Comparison of ENCODE assay signal across 8 mouse cellular contexts in the genomic region with DNA sequence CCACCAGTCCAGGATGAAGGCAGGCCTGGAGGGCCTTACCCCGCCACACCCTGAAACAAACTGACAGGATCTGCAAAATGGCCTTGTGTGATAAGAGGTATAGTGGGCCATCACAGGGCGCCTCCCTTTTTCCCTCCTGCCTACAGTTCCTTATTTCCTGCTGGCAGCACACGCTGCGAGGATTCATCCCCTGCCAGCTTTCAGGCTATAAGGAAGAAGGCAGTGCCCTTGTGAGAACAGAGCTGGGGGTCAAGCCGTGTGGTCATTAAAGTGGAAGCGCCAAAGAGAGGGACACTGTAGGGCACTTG. TPM values are rescaled to one million over a fixed set of nuclear protein-coding genes. Genes with fewer than 3 reads are reported as not detected.
DNase-seq lines count a peak whose midpoint lies in the region; ATAC-seq and TF ChIP-seq lines count a peak whose summit lies in the region.

No protein-coding gene starts in this region.

- no peak for TF ChIP-seq POLR2A in liver, adult 2 months (IDR thresholded peaks at IDR 0.05; ENCODE audit: extremely low read depth, insufficient read depth, low read length)

- TF ChIP-seq CTCF in E14TG2a.4 (conservative IDR thresholded peaks at IDR 0.05; ENCODE audit: low read length) = no peak
- no peak for TF ChIP-seq CTCF in liver, adult 2 months (IDR thresholded peaks at IDR 0.05; ENCODE audit: low read depth, low read length)

- H3K4me3 ChIP-seq in heart, embryonic 11.5 days (ENCODE audit: low read depth, low read length) = peak overlapping the region; percentile 92
- peak overlapping the region; percentile 97 for H3K4me3 ChIP-seq in E14TG2a.4 (replicated peaks; ENCODE audit: low read length)
- peak overlapping the region; percentile 95 for H3K4me3 ChIP-seq in liver, adult 2 months (ENCODE audit: insufficient read depth, low read depth, low read length)
- peak overlapping the region; percentile 88 for H3K4me3 ChIP-seq in stomach, embryonic 14.5 days (ENCODE audit: low read depth, low read length)

- H3K9me3 ChIP-seq in heart, embryonic 11.5 days (replicated peaks; ENCODE audit: control insufficient read depth, low read length) = no peaks in the 10 kb centered on the region
- H3K9me3 ChIP-seq in E14TG2a.4 (ENCODE audit: low read length) = no peaks in the 10 kb centered on the region
- H3K9me3 ChIP-seq in stomach, embryonic 14.5 days (ENCODE audit: control insufficient read depth, low read depth, low read length) = no peaks in the 10 kb centered on the region

- H3K4me1 ChIP-seq in heart, embryonic 11.5 days (ENCODE audit: control insufficient read depth, insufficient read depth, low read length) = peaks cover 32% of the 10 kb centered on the region
- H3K4me1 ChIP-seq in E14TG2a.4 (replicated peaks; ENCODE audit: low read depth, low read length) = peaks cover 47% of the 10 kb centered on the region
- peaks cover 22% of the 10 kb centered on the region for H3K4me1 ChIP-seq in liver, adult 2 months (ENCODE audit: control insufficient read depth, insufficient read depth, low read length)
- H3K4me1 ChIP-seq in stomach, embryonic 14.5 days (ENCODE audit: control insufficient read depth, insufficient read depth, low read length) = peaks cover 23% of the 10 kb centered on the region

- DNase-seq in heart, postnatal 4 days = no peak
- DNase-seq in liver, adult 2 months (ENCODE audit: extremely low read depth, low read depth, low spot score) = no peak
- DNase-seq in cerebellum, postnatal 36 days = no peak
- DNase-seq in layer of hippocampus, postnatal 36 days = no peak

- WGBS in heart, embryonic 11.5 days (ENCODE audit: insufficient replicate concordance) = 4% methylated on average over 6 of the region's 6 CpGs
- 8% methylated on average over 6 of the region's 6 CpGs for WGBS in liver, adult 2 months
- 10% methylated on average over 6 of the region's 6 CpGs for WGBS in stomach, embryonic 14.5 days

- ATAC-seq in heart, embryonic 11.5 days (replicated peaks; ENCODE audit: insufficient number of reproducible peaks, low FRiP score, low TSS enrichment) = peak; percentile 64
- peak; percentile 70 for ATAC-seq in erythroid progenitor cell, adult 5-6 weeks (replicated peaks; ENCODE audit: low FRiP score, poor library complexity, severe bottlenecking)
- peak; percentile 44; the same call in 1 of the 2 replicates for ATAC-seq in stomach, embryonic 14.5 days (ENCODE audit: insufficient number of reproducible peaks, insufficient read depth, low FRiP score, low read depth)

- H3K4me2 ChIP-seq in heart, embryonic 11.5 days = peak overlapping the region; percentile 81
- H3K4me2 ChIP-seq in stomach, embryonic 14.5 days (replicated peaks; ENCODE audit: low read depth, low read length) = peak overlapping the region; percentile 86

- no peaks in the 10 kb centered on the region for H3K27me3 ChIP-seq in heart, embryonic 11.5 days (ENCODE audit: control insufficient read depth, insufficient read depth, low read length)
- H3K27me3 ChIP-seq in E14TG2a.4 (ENCODE audit: insufficient read depth, low read length) = peaks cover 13% of the 10 kb centered on the region; the same call in 1 of the 2 replicates
- H3K27me3 ChIP-seq in liver, adult 2 months (ENCODE audit: control insufficient read depth, insufficient read depth, low read length) = no peaks in the 10 kb centered on the region
- H3K27me3 ChIP-seq in stomach, embryonic 14.5 days (ENCODE audit: control insufficient read depth, insufficient read depth, low read length) = no peaks in the 10 kb centered on the region

- peak overlapping the region; percentile 95 for H3K9ac ChIP-seq in heart, embryonic 11.5 days (ENCODE audit: low read depth, low read length)
- peak overlapping the region; percentile 93 for H3K9ac ChIP-seq in liver, adult 2 months (ENCODE audit: low read depth, low read length)
- peak overlapping the region; percentile 89 for H3K9ac ChIP-seq in stomach, embryonic 14.5 days (replicated peaks; ENCODE audit: low read depth, low read length)

- H3K36me3 ChIP-seq in heart, embryonic 11.5 days (ENCODE audit: control insufficient read depth, insufficient read depth, low read length) = no peaks in the 10 kb centered on the region; the same call in 1 of the 2 replicates
- peaks cover 37% of the 10 kb centered on the region for H3K36me3 ChIP-seq in E14TG2a.4 (ENCODE audit: insufficient read depth, low read length)
- H3K36me3 ChIP-seq in liver, adult 2 months (ENCODE audit: control insufficient read depth, insufficient read depth, low read length) = peaks cover 2% of the 10 kb centered on the region; the same call in 1 of the 2 replicates
- H3K36me3 ChIP-seq in stomach, embryonic 14.5 days (ENCODE audit: control insufficient read depth, insufficient read depth, low read length) = peaks cover 22% of the 10 kb centered on the region

- H3K79me2 ChIP-seq in liver, adult 2 months (ENCODE audit: control insufficient read depth, insufficient read depth, low read length) = peaks cover 38% of the 10 kb centered on the region

- peak overlapping the region; percentile 94 for H3K27ac ChIP-seq in heart, embryonic 11.5 days (ENCODE audit: low read depth, low read length)
- H3K27ac ChIP-seq in liver, adult 2 months (replicated peaks; ENCODE audit: insufficient read depth, low read depth, low read length) = peak overlapping the region; percentile 87
- peak overlapping the region; percentile 96; the same call in 1 of the 2 replicates for H3K27ac ChIP-seq in stomach, embryonic 14.5 days (ENCODE audit: low read length)

RNA-seq across cellular contexts. Expression of a gene that starts 1.1 kb away (rescaled TPM):
- polyA plus RNA-seq in heart, embryonic 11.5 days (2014; fragmentation: Nextera tagmentation; extraction: Ambion mirVana) = 232 and 274 TPM in 2 replicates
- 100 to 1,000 TPM; 264 to 274 TPM for total RNA-seq in heart, postnatal 4 days (2021)
- total RNA-seq in erythroid progenitor cell, adult 5-6 weeks (2015; ENCODE audit: low replicate concordance) = 195 and 222 TPM in 2 replicates
- total RNA-seq in erythroid progenitor cell, adult 5-6 weeks (2017; ENCODE audit: low replicate concordance) = 172 and 302 TPM in 2 replicates
- total RNA-seq in liver, adult 2 months (2014; rRNA removed) = 26.1 and 29.1 TPM in 2 replicates
- 89.9 and 97.6 TPM in 2 replicates for polyA plus RNA-seq in liver, adult 2 months (2012; rRNA removed)
- polyA plus RNA-seq in stomach, embryonic 14.5 days (2014; fragmentation: Nextera tagmentation; extraction: Ambion mirVana) = 323 and 344 TPM in 2 replicates
- 100 to 1,000 TPM; 276 to 303 TPM for total RNA-seq in layer of hippocampus, postnatal 36 days (2021)

RNA-seq across cellular contexts. Expression of a gene that starts 55.5 kb away (rescaled TPM):
- 43.9 and 51.6 TPM in 2 replicates for polyA plus RNA-seq in heart, embryonic 11.5 days (2014; fragmentation: Nextera tagmentation; extraction: Ambion mirVana)
- total RNA-seq in heart, postnatal 4 days (2021) = 10 to 100 TPM; 56.8 to 62.9 TPM
- total RNA-seq in erythroid progenitor cell, adult 5-6 weeks (2015; ENCODE audit: low replicate concordance) = 1.1 TPM in 1 of 2 replicates, not detected in the other
- 1.0 TPM in 1 of 2 replicates, not detected in the other for total RNA-seq in erythroid progenitor cell, adult 5-6 weeks (2017; ENCODE audit: low replicate concordance)
- 1.2 and 2.4 TPM in 2 replicates for total RNA-seq in liver, adult 2 months (2014; rRNA removed)
- polyA plus RNA-seq in liver, adult 2 months (2012; rRNA removed) = 5.3 and 11.1 TPM in 2 replicates
- 23.6 and 23.7 TPM in 2 replicates for polyA plus RNA-seq in stomach, embryonic 14.5 days (2014; fragmentation: Nextera tagmentation; extraction: Ambion mirVana)
- under 1 TPM; 0.37 to 0.40 TPM for total RNA-seq in layer of hippocampus, postnatal 36 days (2021)

Comparison
In these comparisons a context has a peak if more than half of its experiments do, and no peak if none do; other contexts are left out.
1. RNA of a gene that starts 55.5 kb away (total RNA-seq): 56.8 to 62.9 TPM in heart, postnatal 4 days; 1.2 to 2.4 TPM in liver, adult 2 months, 1.0 to 1.1 TPM in erythroid progenitor cell, adult 5-6 weeks and 0.37 to 0.40 TPM in layer of hippocampus, postnatal 36 days; every median in the first group is over 10 times any median in the second.
2. Peak in every context shown above with its lines, with median percentiles within 50 percentile points of each other: ATAC-seq, H3K27ac ChIP-seq, H3K4me3 ChIP-seq and H3K9ac ChIP-seq.